Mouse (Mus musculus) thymus, adult 2 months (tissue): ENCODE data around the gene Fam192a. TPM values are rescaled to one million over a fixed set of nuclear protein-coding genes. Genes with fewer than 3 reads are reported as not detected.

ENCODE experiments used
- DNase-seq: peaks from one replicate; pipeline ENCODE4 v3.0.0; 2021
- H3K27ac ChIP-seq: fragments of 200-500 bp; 2 replicates; pipeline ENCODE4 v1.5.1; 2012; ENCODE audit warnings: low read length, control low read depth; ENCODE audit not compliant: control insufficient read depth, insufficient read depth
- H3K27me3 ChIP-seq: fragments of 200-500 bp; 2 replicates; pipeline ENCODE4 v1.6.1; 2012; ENCODE audit warnings: mild to moderate bottlenecking, low read length, moderate library complexity, mixed read lengths; ENCODE audit not compliant: control insufficient read depth, insufficient read depth
- H3K36me3 ChIP-seq: fragments of 200-500 bp; 2 replicates; pipeline ENCODE4 v1.6.1; 2012; ENCODE audit warnings: mild to moderate bottlenecking, low read length, moderate library complexity; ENCODE audit not compliant: control insufficient read depth, insufficient read depth
- H3K4me1 ChIP-seq: fragments of 200-500 bp; replicated peaks from 2 replicates; pipeline ENCODE4 v1.6.1; 2012; ENCODE audit warnings: low read length; ENCODE audit not compliant: control insufficient read depth, insufficient read depth
- H3K4me3 ChIP-seq: fragments of 200-500 bp; 2 replicates; pipeline ENCODE4 v1.5.1; 2012; ENCODE audit warnings: mild to moderate bottlenecking, low read length, control low read depth, moderate library complexity; ENCODE audit not compliant: control insufficient read depth, insufficient read depth
- CTCF ChIP-seq: fragments of 200-500 bp; IDR thresholded peaks from 2 replicates; pipeline ENCODE4 v1.5.1; 2012; ENCODE audit warnings: mild to moderate bottlenecking, control low read depth, low read length, moderate library complexity, borderline replicate concordance; ENCODE audit not compliant: control insufficient read depth, poor library complexity, insufficient read depth; ENCODE audit errors: extremely low read depth
- POLR2A ChIP-seq: fragments of 200-500 bp; IDR thresholded peaks from 2 replicates; pipeline ENCODE4 v1.6.1; 2012; ENCODE audit warnings: mild to moderate bottlenecking, low read length, control low read depth, moderate library complexity; ENCODE audit not compliant: control insufficient read depth, poor library complexity, insufficient read depth; ENCODE audit errors: extremely low read depth
- WGBS: fragments of 180-500 bp; shearing (Covaris S2); methylation state at CpG from one replicate; pipeline ENCODE4 v1.1.7; 2018; 5-methylcytosine and 5-hydroxymethylcytosine counted together
- polyA plus RNA-seq: library from polyadenylated mRNA; depleted of rRNA; stranded (reverse); fragments of >200 nt; gene quantifications from 2 replicates; pipeline ENCODE4 v1.2.3, GENCODE M21; 2012

The Fam192a gene
- polyA plus RNA-seq, 1 experiment = 28.3 TPM

GRCm38 (mm10) chr8:94535631-94536030, 66.2 kb downstream of the Fam192a start:
- H3K4me1 ChIP-seq = peaks cover 7% of the 10 kb centered on the region
- H3K36me3 ChIP-seq = no peaks in the 10 kb centered on the region
- 95% methylated on average over 7 of the region's 7 CpGs for WGBS
- H3K4me3 ChIP-seq = no peak overlapping the region
- H3K27ac ChIP-seq = no peak overlapping the region
- TF ChIP-seq CTCF = no peak
- no peak for TF ChIP-seq POLR2A
- H3K27me3 ChIP-seq = no peaks in the 10 kb centered on the region; the same call in 1 of the 2 replicates
- DNase-seq = no peak

GRCm38 (mm10) chr8:94534612-94535011, 67.2 kb downstream of the Fam192a start:
- no peak overlapping the region for H3K4me3 ChIP-seq
- TF ChIP-seq CTCF = no peak
- TF ChIP-seq POLR2A = no peak
- 95% methylated on average over 4 of the region's 4 CpGs for WGBS
- no peak for DNase-seq
- H3K27me3 ChIP-seq = no peaks in the 10 kb centered on the region; the same call in 1 of the 2 replicates
- H3K36me3 ChIP-seq = no peaks in the 10 kb centered on the region
- H3K27ac ChIP-seq = no peak overlapping the region
- H3K4me1 ChIP-seq = peaks cover 7% of the 10 kb centered on the region

GRCm38 (mm10) chr8:94532873-94533671, 68.7 kb downstream of the Fam192a start, which contains the start of gene Cpne2:
Gene Cpne2 (plus strand): TSS chr8:94532990.
- WGBS = 1% methylated on average over 77 of the region's 81 CpGs
- Histone ChIP-seq H3K27me3 (no peaks in the 10 kb centered on the region; the same call in 1 of the 2 replicates), H3K4me1 (peaks cover 7% of the 10 kb centered on the region), H3K36me3 (no peaks in the 10 kb centered on the region), H3K4me3 (peak within 1 kb of the TSS; percentile 49), H3K27ac (no peak within 1 kb of the TSS)
- DNase-seq = peak; percentile 69
- TF ChIP-seq POLR2A = 0 out of 2 replicates have a peak, but pooled peaks have one; percentile 18
- peak; percentile 66; the same call in 1 of the 2 replicates for TF ChIP-seq CTCF

DNA sequence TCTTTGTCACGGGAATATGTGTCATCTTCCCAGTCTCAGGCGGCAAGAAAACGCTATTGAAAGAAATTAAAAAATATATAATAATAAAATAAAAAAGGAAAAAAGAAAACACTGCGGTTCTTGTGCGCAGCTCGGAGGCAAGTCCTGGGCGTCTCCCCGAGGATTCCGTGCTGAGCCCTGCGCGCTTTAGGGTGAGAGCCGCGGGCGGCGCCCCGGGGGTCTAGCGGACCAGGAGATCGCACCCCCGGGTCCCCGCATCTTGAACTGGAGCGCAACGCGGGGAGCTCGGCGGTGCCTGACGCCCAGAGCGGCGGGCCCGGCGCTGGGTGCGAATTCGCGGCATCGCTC, 69.3 kb downstream of the Fam192a start:
- H3K4me3 ChIP-seq = peak overlapping the region; percentile 49
- H3K27me3 ChIP-seq = no peaks in the 10 kb centered on the region; the same call in 1 of the 2 replicates
- H3K27ac ChIP-seq = no peak overlapping the region
- peaks cover 7% of the 10 kb centered on the region for H3K4me1 ChIP-seq
- TF ChIP-seq POLR2A = 0 out of 2 replicates have a peak, but pooled peaks have one; percentile 11
- no peak for TF ChIP-seq CTCF
- no peak for DNase-seq
- H3K36me3 ChIP-seq = no peaks in the 10 kb centered on the region
- under 1% methylated on average over 34 of the region's 34 CpGs for WGBS

- DNase-seq = no peak
- H3K27me3 ChIP-seq = no peaks in the 10 kb centered on the region; the same call in 1 of the 2 replicates
These were observed 69.8 kb downstream of the Fam192a start for GRCm38 (mm10) chr8:94532000-94532399.

GRCm38 (mm10) chr8:94530643-94531042, 71.2 kb downstream of the Fam192a start:
- peaks cover 7% of the 10 kb centered on the region for H3K4me1 ChIP-seq
- H3K36me3 ChIP-seq = no peaks in the 10 kb centered on the region
- no peaks in the 10 kb centered on the region; the same call in 1 of the 2 replicates for H3K27me3 ChIP-seq
- no peak overlapping the region for H3K27ac ChIP-seq
- 86% methylated on average over 4 of the region's 4 CpGs for WGBS
- TF ChIP-seq CTCF = no peak
- TF ChIP-seq POLR2A = no peak
- no peak for DNase-seq
- no peak overlapping the region for H3K4me3 ChIP-seq

More at GRCm38 (mm10) chr8:94532000-94532399, 69.8 kb downstream of the Fam192a start:
- Histone ChIP-seq H3K4me3 (no peak overlapping the region), H3K27ac (no peak overlapping the region), H3K4me1 (peaks cover 7% of the 10 kb centered on the region), H3K36me3 (no peaks in the 10 kb centered on the region)
- no peak for TF ChIP-seq CTCF
- no peak for TF ChIP-seq POLR2A
- 46% methylated on average over 8 of the region's 8 CpGs for WGBS

DNA sequence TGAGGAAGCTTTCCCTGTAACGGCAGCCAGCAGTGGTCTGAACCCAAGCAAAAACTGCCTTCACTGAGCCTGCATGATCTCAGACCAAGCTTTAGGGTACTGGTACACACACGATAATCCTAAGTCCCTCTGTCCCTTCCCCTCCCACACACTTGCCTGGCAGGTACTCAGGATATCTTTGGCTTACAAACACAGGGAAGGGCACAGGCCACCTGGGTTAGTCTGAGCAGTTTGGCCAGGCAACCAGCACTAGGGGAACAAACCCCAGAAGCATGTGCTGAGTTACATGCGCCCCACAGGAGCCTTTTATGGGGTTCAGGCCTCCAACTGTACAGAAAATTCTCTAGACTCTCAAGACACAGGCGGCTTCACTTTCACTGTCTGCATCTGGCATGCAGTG, 71.9 kb downstream of the Fam192a start:
- 82% methylated on average over 4 of the region's 4 CpGs for WGBS
- H3K4me3 ChIP-seq = no peak overlapping the region
- H3K4me1 ChIP-seq = peaks cover 7% of the 10 kb centered on the region
- no peak for DNase-seq
- no peaks in the 10 kb centered on the region for H3K36me3 ChIP-seq
- TF ChIP-seq POLR2A = no peak
- no peaks in the 10 kb centered on the region; the same call in 1 of the 2 replicates for H3K27me3 ChIP-seq
- no peak overlapping the region for H3K27ac ChIP-seq
